ENCODE assay signal across 15 mouse cellular contexts in genomic region chr6:107713051-107713450, GRCm38 (mm10).
DNase-seq lines count a peak whose midpoint lies in the region; ATAC-seq and TF ChIP-seq lines count a peak whose summit lies in the region.
"Had no signal": no experiment of that assay in that cellular context is flagged by ENCODE, and none has a peak within 500 bp of the region (broad histone marks: within the 10 kb centered on the region; RNA-seq: fewer than 3 reads in every experiment).

No protein-coding gene starts in this region.

- H3K27me3 ChIP-seq in hindbrain, embryonic 12.5 days, result no peaks in the 10 kb centered on the region
- H3K27me3 ChIP-seq in hindbrain, embryonic 11.5 days (ENCODE audit: control insufficient read depth, insufficient read depth, low read length), result no peaks in the 10 kb centered on the region
- H3K27me3 ChIP-seq in forebrain, embryonic 13.5 days, result no peaks in the 10 kb centered on the region
- H3K27me3 ChIP-seq in midbrain, embryonic 14.5 days (ENCODE audit: control insufficient read depth, insufficient read depth, low read length), result no peaks in the 10 kb centered on the region
- H3K27me3 ChIP-seq: heart, embryonic 13.5 days; lung, embryonic 15.5 days had no signal

- H3K4me2 ChIP-seq in hindbrain, embryonic 12.5 days (replicated peaks), result no peak overlapping the region
- no peak overlapping the region for H3K4me2 ChIP-seq in hindbrain, embryonic 11.5 days (replicated peaks; ENCODE audit: low read depth, low read length)
- H3K4me2 ChIP-seq in forebrain, embryonic 13.5 days, result peak overlapping the region; percentile 36
- H3K4me2 ChIP-seq in midbrain, embryonic 14.5 days (ENCODE audit: low read length), result no peak overlapping the region
- H3K4me2 ChIP-seq: heart, embryonic 13.5 days; lung, embryonic 15.5 days had no signal

- peak; percentile 51; the same call in 1 of the 2 replicates for ATAC-seq in hindbrain, embryonic 12.5 days (ENCODE audit: low FRiP score)
- no peak; the same call in 1 of the 2 replicates for ATAC-seq in hindbrain, embryonic 11.5 days (ENCODE audit: low FRiP score)
- ATAC-seq in forebrain, embryonic 13.5 days, result peak; percentile 27; the same call in 1 of the 2 replicates
- ATAC-seq in midbrain, embryonic 14.5 days (ENCODE audit: low FRiP score, low TSS enrichment), result peak; percentile 59
- no peak for ATAC-seq in erythroblast, adult 5-6 weeks (replicated peaks; ENCODE audit: low FRiP score, poor library complexity, severe bottlenecking)

- DNase-seq in hindbrain, embryonic 11.5 days (ENCODE audit: low spot score), result no peak
- peak; percentile 75 for DNase-seq in brain, embryonic 14.5 days (ENCODE audit: low read depth)
- DNase-seq in midbrain, embryonic 14.5 days, result peak; percentile 25
- no peak for DNase-seq in heart, adult 11 months
- DNase-seq in urinary bladder, postnatal 14 days (ENCODE audit: low spot score), result no peak
- DNase-seq: adrenal gland, adult 8-10 months; cerebellum, adult 9-11 months; kidney, adult 18-20 months; kidney, postnatal 36 days; right cerebral cortex, postnatal 14 days had no signal

- H3K9me3 ChIP-seq in hindbrain, embryonic 12.5 days (replicated peaks), result no peaks in the 10 kb centered on the region
- no peaks in the 10 kb centered on the region for H3K9me3 ChIP-seq in hindbrain, embryonic 11.5 days (ENCODE audit: control insufficient read depth, low read length)
- H3K9me3 ChIP-seq in forebrain, embryonic 13.5 days (replicated peaks), result no peaks in the 10 kb centered on the region
- no peaks in the 10 kb centered on the region for H3K9me3 ChIP-seq in midbrain, embryonic 14.5 days (ENCODE audit: control insufficient read depth, low read length)
- H3K9me3 ChIP-seq: heart, embryonic 13.5 days; lung, embryonic 15.5 days had no signal

- H3K36me3 ChIP-seq in hindbrain, embryonic 12.5 days, result no peaks in the 10 kb centered on the region
- no peaks in the 10 kb centered on the region for H3K36me3 ChIP-seq in hindbrain, embryonic 11.5 days (ENCODE audit: control insufficient read depth, insufficient read depth, low read length)
- no peaks in the 10 kb centered on the region for H3K36me3 ChIP-seq in forebrain, embryonic 13.5 days (ENCODE audit: poor library complexity, severe bottlenecking)
- no peaks in the 10 kb centered on the region for H3K36me3 ChIP-seq in midbrain, embryonic 14.5 days (ENCODE audit: control insufficient read depth, insufficient read depth, low read length)
- H3K36me3 ChIP-seq: heart, embryonic 13.5 days; lung, embryonic 15.5 days had no signal

- no peak for TF ChIP-seq POLR2A in brain, embryonic 14.5 days (IDR thresholded peaks at IDR 0.05; ENCODE audit: borderline replicate concordance, extremely low read depth, insufficient read depth, insufficient read length, poor library complexity, severe bottlenecking)

- H3K9ac ChIP-seq in hindbrain, embryonic 12.5 days, result no peak overlapping the region
- no peak overlapping the region for H3K9ac ChIP-seq in hindbrain, embryonic 11.5 days (ENCODE audit: low read depth, low read length)
- no peak overlapping the region for H3K9ac ChIP-seq in forebrain, embryonic 13.5 days
- H3K9ac ChIP-seq in midbrain, embryonic 14.5 days (replicated peaks; ENCODE audit: low read length), result no peak overlapping the region
- H3K9ac ChIP-seq: heart, embryonic 13.5 days; lung, embryonic 15.5 days had no signal

- peaks cover 16% of the 10 kb centered on the region for H3K4me1 ChIP-seq in hindbrain, embryonic 12.5 days
- no peaks in the 10 kb centered on the region for H3K4me1 ChIP-seq in hindbrain, embryonic 11.5 days (replicated peaks; ENCODE audit: control insufficient read depth, insufficient read depth, low read length)
- peaks cover 31% of the 10 kb centered on the region for H3K4me1 ChIP-seq in forebrain, embryonic 13.5 days
- H3K4me1 ChIP-seq in midbrain, embryonic 14.5 days (ENCODE audit: control insufficient read depth, insufficient read depth, low read length), result peaks cover 19% of the 10 kb centered on the region
- H3K4me1 ChIP-seq: heart, embryonic 13.5 days; lung, embryonic 15.5 days had no signal

- no peak overlapping the region for H3K27ac ChIP-seq in hindbrain, embryonic 12.5 days
- no peak overlapping the region for H3K27ac ChIP-seq in hindbrain, embryonic 11.5 days (ENCODE audit: low read depth, low read length)
- H3K27ac ChIP-seq in forebrain, embryonic 13.5 days, result peak overlapping the region; percentile 66; the same call in 1 of the 2 replicates
- H3K27ac ChIP-seq in midbrain, embryonic 14.5 days (replicated peaks; ENCODE audit: low read depth, low read length), result peak overlapping the region; percentile 26
- H3K27ac ChIP-seq: heart, embryonic 13.5 days; lung, embryonic 15.5 days had no signal

- TF ChIP-seq CTCF in brain, embryonic 14.5 days (IDR thresholded peaks at IDR 0.05; ENCODE audit: borderline replicate concordance, extremely low read depth, insufficient read depth, insufficient read length), result no peak

- no peak overlapping the region for H3K4me3 ChIP-seq in hindbrain, embryonic 12.5 days
- H3K4me3 ChIP-seq in hindbrain, embryonic 11.5 days (ENCODE audit: low read depth, low read length), result no peak overlapping the region
- no peak overlapping the region for H3K4me3 ChIP-seq in forebrain, embryonic 13.5 days
- no peak overlapping the region for H3K4me3 ChIP-seq in midbrain, embryonic 14.5 days (replicated peaks; ENCODE audit: low read depth, low read length)
- H3K4me3 ChIP-seq: heart, embryonic 13.5 days; lung, embryonic 15.5 days had no signal

- 26% methylated on average over 4 of the region's 6 CpGs for WGBS in hindbrain, embryonic 12.5 days
- WGBS in hindbrain, embryonic 11.5 days, result 28% methylated on average over 6 of the region's 6 CpGs
- 3% methylated on average over 6 of the region's 6 CpGs for WGBS in forebrain, embryonic 13.5 days
- 12% methylated on average over 6 of the region's 6 CpGs for WGBS in midbrain, embryonic 14.5 days

Comparison
In these comparisons a context has a peak if more than half of its experiments do, and no peak if none do; other contexts are left out.
1. ATAC-seq: peak in hindbrain, embryonic 12.5 days (single experiment), forebrain, embryonic 13.5 days (single experiment) and midbrain, embryonic 14.5 days (single experiment); none in hindbrain, embryonic 11.5 days (single experiment) and erythroblast, adult 5-6 weeks (single experiment).
2. H3K27ac ChIP-seq: peak in forebrain, embryonic 13.5 days (single experiment) and midbrain, embryonic 14.5 days (single experiment); none in hindbrain, embryonic 12.5 days (single experiment) and hindbrain, embryonic 11.5 days (single experiment).
3. DNase-seq: peak in brain, embryonic 14.5 days (single experiment) and midbrain, embryonic 14.5 days (single experiment); none in hindbrain, embryonic 11.5 days (single experiment), heart, adult 11 months (single experiment) and urinary bladder, postnatal 14 days (single experiment).